Mouse (Mus musculus) cerebellum, adult 18-20 months (tissue): ENCODE results near the gene Neurod6.
"Not testable (repeated sequence)": the region's sequence is repeated elsewhere in the genome, so short reads cannot be mapped to it uniquely, and the experiment has no call there.

Experiments used
- DNase-seq, 2 experiments: peaks; one replicate each; pipeline ENCODE4 v3.0.0; 2021

Neurod6 gene

DNA sequence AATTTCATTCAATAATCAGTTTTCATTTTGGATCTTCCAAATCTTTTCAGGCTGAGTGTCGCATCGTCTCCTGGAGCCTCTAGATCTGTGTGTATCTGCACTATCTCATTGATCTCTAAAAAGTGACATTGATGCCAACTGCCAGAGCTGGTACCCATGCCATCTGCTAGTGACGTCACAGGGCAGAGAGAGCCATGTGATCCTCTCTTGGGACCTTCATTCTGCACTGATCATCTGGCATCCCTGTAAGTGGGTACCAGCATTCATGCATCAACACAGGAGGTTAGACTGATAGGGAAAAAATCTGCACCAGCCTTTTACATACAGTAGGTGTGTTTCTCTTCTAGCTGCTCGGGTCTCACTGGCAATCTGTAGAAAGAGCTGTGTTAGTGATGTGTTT lies at the start of gene Neurod6:
Neurod6 (minus strand) TSS at position 290 of the 400 bp plus-strand sequence.
- peak; percentile 12 to 13 for DNase-seq

DNA sequence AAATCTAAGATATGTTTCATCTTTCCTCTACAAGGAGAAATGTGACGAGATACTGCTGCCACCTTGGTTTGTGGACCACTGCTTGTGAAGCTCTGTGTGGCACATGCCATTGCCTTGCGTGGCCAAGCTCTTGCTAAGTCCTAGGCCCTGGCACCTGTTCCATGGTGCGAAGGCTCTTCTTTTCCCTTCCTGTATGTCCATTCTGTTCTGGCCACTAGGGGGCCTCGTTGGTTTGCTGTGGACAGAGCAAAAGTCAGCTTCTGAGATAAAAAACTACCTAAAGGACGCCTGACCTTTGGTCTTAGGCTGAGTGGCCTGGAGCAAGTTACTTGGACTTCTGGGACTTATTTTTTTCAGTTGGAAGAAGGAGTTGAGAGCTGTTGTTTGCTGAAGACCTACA lies 36.1 kb upstream of the Neurod6 start:
- DNase-seq, result peak; percentile 58 to 62

- no peak for DNase-seq
These were observed 34.4 kb upstream of the Neurod6 start for GRCm38 (mm10) chr6:55715446-55715845.

DNA sequence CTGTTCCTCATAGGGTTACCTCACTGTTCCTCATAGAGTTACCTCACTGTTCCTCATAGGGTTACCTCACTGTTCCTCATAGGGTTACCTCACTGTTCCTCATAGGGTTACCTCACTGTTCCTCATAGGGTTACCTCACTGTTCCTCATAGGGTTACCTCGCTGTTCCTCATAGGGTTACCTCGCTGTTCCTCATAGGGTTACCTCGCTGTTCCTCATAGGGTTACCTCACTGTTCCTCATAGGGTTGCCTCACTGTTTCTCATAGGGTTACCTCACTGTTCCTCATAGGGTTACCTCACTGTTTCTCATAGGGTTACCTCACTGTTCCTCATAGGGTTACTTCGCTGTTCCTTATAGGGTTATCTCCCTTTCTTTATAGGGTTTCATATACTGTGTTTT lies 29.9 kb upstream of the Neurod6 start:
- DNase-seq, result not testable (repeated sequence)

DNA sequence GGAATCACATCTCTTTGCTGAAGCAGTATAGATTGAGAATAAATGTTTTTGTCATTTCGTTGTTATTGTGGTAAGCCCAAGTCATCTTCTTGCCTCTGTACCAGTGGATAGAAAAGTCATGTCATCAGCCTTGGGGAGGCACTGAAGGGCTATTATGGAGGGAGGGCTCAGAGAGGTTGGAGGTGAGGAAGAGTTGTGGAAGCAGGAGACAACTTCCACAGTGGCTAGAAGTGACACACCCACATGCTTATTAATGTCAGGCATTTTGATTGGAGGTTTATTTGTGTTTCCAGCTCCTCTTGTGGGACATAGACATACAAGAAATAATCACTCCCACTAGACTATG lies 23.7 kb upstream of the Neurod6 start:
- no peak for DNase-seq

- no peak for DNase-seq
These were observed 23.1 kb upstream of the Neurod6 start for GRCm38 (mm10) chr6:55704061-55704758.

DNA sequence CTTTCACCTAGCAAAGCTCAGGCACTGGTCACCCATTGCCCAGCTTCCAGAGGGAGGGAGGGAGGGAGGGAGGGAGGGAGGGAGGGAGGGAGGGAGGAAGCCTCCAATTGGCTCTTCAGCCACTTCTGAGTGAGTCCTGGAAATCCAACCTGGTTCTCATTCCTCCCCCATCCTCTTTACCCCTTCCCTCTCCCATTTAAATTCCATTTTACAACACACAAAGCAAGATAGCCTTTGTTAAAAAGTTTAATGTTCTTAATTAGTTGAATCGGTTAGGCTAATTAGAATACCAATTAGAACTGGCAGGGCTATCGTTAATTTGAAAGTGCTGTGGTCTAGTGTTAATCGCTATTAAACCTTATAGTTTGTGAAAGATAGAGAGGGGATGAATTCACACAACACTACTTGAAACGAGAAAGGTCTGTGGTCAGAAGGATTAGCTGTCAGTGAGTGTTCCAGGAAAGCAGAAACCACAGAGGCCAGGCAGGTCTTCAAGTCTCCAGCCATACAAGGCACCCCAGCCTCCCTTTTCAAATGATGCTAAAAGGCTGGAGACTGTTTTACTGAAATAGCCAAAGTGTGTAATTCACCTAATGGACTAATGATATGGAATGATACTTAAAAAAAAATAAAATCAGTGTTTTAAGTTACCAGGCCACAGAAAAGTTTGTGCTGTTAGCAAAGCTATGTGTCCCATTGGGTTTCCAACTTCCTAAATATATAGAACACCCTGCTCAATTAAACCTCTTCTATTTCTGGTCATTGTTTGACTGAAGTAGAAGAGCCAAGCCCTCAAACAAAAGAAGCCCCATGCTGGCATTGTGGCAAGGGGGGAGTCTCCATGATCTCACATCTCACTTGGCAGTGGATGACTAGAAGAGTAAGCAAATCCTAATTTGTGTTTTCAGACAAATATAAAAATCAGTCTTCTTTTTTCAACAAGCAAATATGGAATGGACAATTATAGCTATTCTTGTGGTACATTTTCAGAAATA lies 19.6 kb upstream of the Neurod6 start:
- DNase-seq, result no peak

DNA sequence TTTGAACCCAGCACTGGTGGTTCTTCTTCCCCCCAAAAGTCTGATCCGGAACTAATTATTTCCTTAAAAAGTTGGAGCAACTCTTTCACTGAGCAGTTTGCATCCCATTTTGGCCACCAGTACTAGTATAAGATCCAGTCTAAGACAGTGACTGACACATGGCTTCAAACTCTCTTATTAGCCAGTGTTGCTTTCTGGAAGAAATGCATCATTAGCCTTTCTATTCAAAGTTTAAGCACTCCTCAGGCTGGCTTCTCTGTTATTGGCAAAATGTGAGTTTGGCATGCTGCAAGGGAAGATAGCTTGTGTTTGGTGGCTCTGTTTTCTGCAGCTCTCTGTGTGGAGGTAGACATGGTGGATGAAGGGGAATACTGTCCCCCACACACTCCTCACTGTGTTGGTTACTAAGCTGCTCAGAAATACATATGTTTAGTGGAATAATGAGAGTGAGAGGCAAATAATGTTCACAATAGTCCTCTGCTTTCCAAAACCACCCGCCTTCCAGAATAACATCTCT lies 9.0 kb upstream of the Neurod6 start:
- DNase-seq, result no peak

- no peak for DNase-seq
These were observed 2.4 kb upstream of the Neurod6 start for GRCm38 (mm10) chr6:55683506-55683905.

- no peak for DNase-seq
These were observed 1.8 kb upstream of the Neurod6 start for GRCm38 (mm10) chr6:55682886-55683285.

DNA sequence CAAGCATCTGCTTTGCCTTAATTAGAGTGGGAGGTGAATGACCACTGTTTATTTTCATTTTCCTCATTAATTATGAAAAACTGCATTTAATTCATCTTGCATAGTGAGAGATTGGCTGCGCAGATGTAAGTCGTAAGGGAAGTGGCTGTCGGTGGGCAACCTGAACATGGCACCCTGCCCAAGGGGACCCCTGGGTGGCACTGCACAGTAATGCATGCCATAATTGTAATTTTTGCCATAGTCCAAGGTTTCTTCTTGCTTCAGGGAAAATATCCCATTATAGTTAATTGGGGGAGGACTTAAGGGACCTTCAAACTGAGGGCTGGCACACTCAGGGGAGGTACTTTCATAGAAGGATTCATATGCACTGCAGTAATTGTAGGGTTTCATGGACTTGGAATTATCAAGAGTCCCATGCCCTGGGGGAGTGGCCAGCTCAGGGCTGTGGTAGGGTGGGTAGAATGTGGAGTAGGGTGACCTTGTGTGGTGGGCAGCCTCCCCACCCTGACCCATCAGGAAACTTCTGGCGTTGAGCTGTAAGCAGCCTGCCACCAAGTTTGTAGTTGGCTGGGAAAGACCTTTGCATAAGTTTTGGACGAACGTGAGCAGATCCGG lies 2.4 kb downstream of the Neurod6 start:
- DNase-seq, result no peak

DNA sequence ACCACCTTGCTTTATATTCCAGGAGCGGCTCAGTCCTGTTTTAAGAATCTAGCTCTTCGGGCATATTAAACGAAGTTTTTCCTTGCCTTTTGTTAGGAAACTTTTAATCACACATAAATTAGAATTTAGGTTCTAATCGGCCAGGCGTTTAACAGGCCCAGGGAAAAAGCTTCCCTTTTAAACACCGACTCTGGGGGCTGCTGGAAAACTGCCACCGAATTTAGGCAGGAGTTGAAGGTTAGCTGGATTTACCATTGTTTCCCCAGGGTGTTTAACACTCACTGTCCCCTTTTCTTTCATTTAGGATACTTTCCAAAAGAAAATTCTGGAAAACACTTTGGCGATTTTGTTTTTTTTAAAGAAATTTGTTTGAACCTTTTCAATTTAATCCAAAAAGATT lies 3.7 kb downstream of the Neurod6 start:
- DNase-seq, result no peak

GRCm38 (mm10) chr6:55676663-55677311 lies 4.3 kb downstream of the Neurod6 start:
- peak; percentile 18 to 49 for DNase-seq

DNA sequence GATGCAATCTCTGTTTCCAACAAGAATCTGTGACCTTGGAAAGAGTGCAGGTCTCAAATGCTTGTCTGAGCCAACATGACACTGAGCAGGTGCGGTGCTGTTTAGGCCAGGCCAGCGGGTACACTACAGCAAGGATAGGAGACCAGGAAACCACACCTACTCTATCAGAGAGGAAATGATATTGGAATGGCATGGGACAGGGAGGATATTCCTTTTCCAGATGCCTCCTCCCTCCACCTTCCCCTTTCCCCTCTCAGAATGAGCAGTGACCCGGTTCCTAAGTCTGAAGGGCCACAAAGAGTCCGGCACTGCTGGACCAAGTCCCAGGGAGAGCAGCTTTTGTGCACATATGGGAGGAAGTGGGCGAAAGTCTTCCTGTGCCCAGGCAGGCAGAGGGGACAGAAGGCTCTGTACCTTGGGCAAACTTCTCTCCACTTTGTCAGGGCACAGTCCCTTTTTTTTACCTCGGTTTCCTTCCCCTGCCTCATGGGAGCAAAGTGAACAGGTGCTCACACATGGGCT lies 4.9 kb downstream of the Neurod6 start:
- DNase-seq, result peak; percentile 25 to 39

- DNase-seq, result no peak
These were observed 13.3 kb downstream of the Neurod6 start for GRCm38 (mm10) chr6:55667801-55668200.

DNA sequence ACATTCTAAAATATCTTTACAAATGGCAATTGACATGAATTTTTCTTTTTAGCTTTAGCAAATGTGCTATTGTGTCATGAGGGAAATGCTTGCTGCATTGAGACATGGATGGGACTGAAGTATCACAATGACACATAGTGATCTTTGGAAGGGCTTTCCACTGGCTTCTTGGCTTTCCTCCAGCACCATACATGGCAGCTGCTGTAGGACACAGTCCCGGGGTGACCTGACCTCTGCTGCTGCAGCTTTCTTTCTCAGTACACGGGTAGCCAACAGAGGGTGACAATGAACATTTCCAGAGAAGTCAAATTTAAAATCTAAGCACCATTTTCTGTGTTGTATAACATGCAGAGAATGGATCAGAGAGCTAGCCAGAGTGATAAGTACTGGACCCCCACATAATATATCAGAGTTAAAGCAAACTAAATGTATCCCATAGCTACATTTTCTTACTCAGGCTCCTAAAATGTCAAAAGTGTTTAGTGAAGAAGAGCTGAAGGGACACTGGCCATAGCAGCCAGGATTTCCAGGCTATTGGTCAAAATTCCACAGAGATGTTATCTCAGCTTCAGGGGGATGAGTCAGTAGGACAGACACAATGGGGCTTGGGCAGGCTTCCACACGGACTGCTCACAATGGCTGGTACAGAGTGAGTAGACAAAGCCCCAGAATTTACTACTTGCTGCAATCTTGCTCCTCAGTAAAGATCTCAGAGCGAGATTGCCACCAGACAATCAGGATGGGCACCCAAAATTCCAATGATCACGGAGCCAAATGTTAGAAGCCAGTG lies 19.7 kb downstream of the Neurod6 start:
- DNase-seq, result no peak

GRCm38 (mm10) chr6:55649996-55650395 lies 31.1 kb downstream of the Neurod6 start:
- DNase-seq, result no peak

GRCm38 (mm10) chr6:55649581-55649980 lies 31.5 kb downstream of the Neurod6 start:
- DNase-seq, result no peak

GRCm38 (mm10) chr6:55648886-55649285 lies 32.2 kb downstream of the Neurod6 start:
- no peak for DNase-seq

DNA sequence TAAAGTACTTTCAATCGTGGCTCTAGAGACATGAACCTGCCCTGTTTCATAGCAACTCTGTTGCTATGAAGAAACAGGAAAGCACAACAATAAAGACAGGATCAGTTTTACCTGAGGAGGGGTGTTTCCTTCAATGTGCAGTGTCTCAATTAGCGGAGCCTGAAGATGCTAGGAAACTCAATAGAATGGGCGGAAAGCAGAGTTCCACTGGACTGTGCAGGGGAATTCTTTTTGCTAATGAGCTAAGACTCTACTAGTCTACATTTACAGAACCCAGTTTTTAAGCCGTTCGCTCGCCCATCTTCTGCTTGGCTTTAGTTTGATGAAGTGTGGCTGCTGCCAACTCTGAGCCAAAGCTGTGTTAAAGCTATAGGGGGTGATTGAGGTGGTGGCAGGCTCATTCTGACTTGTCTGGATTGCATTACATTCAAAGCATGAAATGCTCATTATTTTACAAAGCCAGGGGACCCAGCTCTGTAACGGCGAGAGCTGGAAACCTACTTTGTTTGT lies 33.2 kb downstream of the Neurod6 start:
- no peak for DNase-seq

GRCm38 (mm10) chr6:55646824-55647560 lies 34.1 kb downstream of the Neurod6 start:
- no peak for DNase-seq
